Mouse (Mus musculus) liver, embryonic 12.5 days (tissue): ENCODE measurements around the gene Mrpl27. TPM values are rescaled to one million over a fixed set of nuclear protein-coding genes. Genes with fewer than 3 reads are reported as not detected.

Source experiments
- ATAC-seq: fragments of 200-750 bp; cut with Nextera tagmentation; 2 replicates; pipeline ENCODE4 v1.8.0; 2017; ENCODE audit warnings: moderate number of reproducible peaks, mild to moderate bottlenecking, moderate library complexity
- H3K27ac ChIP-seq: fragments of 300-500 bp; sonication (generic); 2 replicates; pipeline ENCODE4 v1.5.1; 2016; ENCODE audit warnings: mild to moderate bottlenecking
- H3K27me3 ChIP-seq: fragments of 300-500 bp; sonication (generic); replicated peaks from 2 replicates; pipeline ENCODE4 v1.6.1; 2016; ENCODE audit warnings: mild to moderate bottlenecking, moderate library complexity
- H3K36me3 ChIP-seq: fragments of 300-500 bp; sonication (generic); 2 replicates; pipeline ENCODE4 v1.6.1; 2016; ENCODE audit warnings: mild to moderate bottlenecking, moderate library complexity
- H3K4me1 ChIP-seq: fragments of 300-500 bp; sonication (generic); 2 replicates; pipeline ENCODE4 v1.6.1; 2016
- H3K4me2 ChIP-seq: fragments of 300-500 bp; sonication (generic); 2 replicates; pipeline ENCODE4 v1.6.1; 2016; ENCODE audit warnings: mild to moderate bottlenecking, moderate library complexity
- H3K4me3 ChIP-seq: fragments of 300-500 bp; sonication (generic); 2 replicates; pipeline ENCODE4 v1.5.1; 2016; ENCODE audit warnings: mild to moderate bottlenecking, moderate library complexity
- H3K9ac ChIP-seq: fragments of 300-500 bp; sonication (generic); 2 replicates; pipeline ENCODE4 v1.6.1; 2016; ENCODE audit warnings: mild to moderate bottlenecking, moderate library complexity
- H3K9me3 ChIP-seq: fragments of 300-500 bp; sonication (generic); replicated peaks from 2 replicates; pipeline ENCODE4 v1.6.1; 2016; ENCODE audit warnings: mild to moderate bottlenecking, moderate library complexity
- WGBS: fragments of 180-500 bp; shearing (Covaris S2); methylation state at CpG from one replicate; pipeline ENCODE4 v1.1.7; 2016; ENCODE audit not compliant: insufficient replicate concordance; 5-methylcytosine and 5-hydroxymethylcytosine counted together
- polyA plus RNA-seq: library from polyadenylated mRNA; unstranded; fragments of >200 nt; fragmentation: Nextera tagmentation; extraction: Ambion mirVana; gene quantifications from 2 replicates; pipeline ENCODE4 v1.2.1, GENCODE M21; 2016

The Mrpl27 gene
- polyA plus RNA-seq = 89.1 and 95.3 TPM in 2 replicates

GRCm38 (mm10) chr11:94653663-94654436, at the start of gene Mrpl27, which contains the start of gene Eme1:
Mrpl27 (plus strand) TSS chr11:94653767.
Eme1 (minus strand) TSS chr11:94653964.
- H3K27me3 ChIP-seq = no peaks in the 10 kb centered on the region

GRCm38 (mm10) chr11:94610744-94611740, 42.5 kb upstream of the Mrpl27 start:
- Histone ChIP-seq H3K36me3 (no peaks in the 10 kb centered on the region), H3K9ac (no peak overlapping the region), H3K4me3 (no peak overlapping the region), H3K9me3 (no peaks in the 10 kb centered on the region), H3K27ac (no peak overlapping the region), H3K27me3 (peaks cover 16% of the 10 kb centered on the region), H3K4me1 (no peaks in the 10 kb centered on the region), H3K4me2 (no peak overlapping the region)
- WGBS = 50% methylated on average over 4 of the region's 4 CpGs
- no peak for ATAC-seq

More at GRCm38 (mm10) chr11:94653663-94654436, at the start of gene Mrpl27, which contains the start of gene Eme1:
- peaks cover 58% of the 10 kb centered on the region for H3K36me3 ChIP-seq
- H3K9ac ChIP-seq = peak within 1 kb of the TSS; percentile 82
- peak; percentile 89 for ATAC-seq
- peaks cover 39% of the 10 kb centered on the region for H3K4me1 ChIP-seq
- H3K27ac ChIP-seq = peak within 1 kb of the TSS; percentile 90
- WGBS = 1% methylated on average over 32 of the region's 32 CpGs
- H3K9me3 ChIP-seq = no peaks in the 10 kb centered on the region
- H3K4me2 ChIP-seq = peak within 1 kb of the TSS; percentile 77
- H3K4me3 ChIP-seq = peak within 1 kb of the TSS; percentile 81

- Histone ChIP-seq H3K4me2 (no peak overlapping the region), H3K4me1 (no peaks in the 10 kb centered on the region), H3K36me3 (no peaks in the 10 kb centered on the region), H3K9ac (no peak overlapping the region), H3K27me3 (peaks cover 25% of the 10 kb centered on the region), H3K27ac (no peak overlapping the region), H3K4me3 (no peak overlapping the region), H3K9me3 (no peaks in the 10 kb centered on the region)
- no peak for ATAC-seq
- WGBS = 64% methylated on average over 4 of the region's 4 CpGs
Measured at GRCm38 (mm10) chr11:94614603-94615002, 39.0 kb upstream of the Mrpl27 start.

GRCm38 (mm10) chr11:94615494-94615893, 38.1 kb upstream of the Mrpl27 start:
- 18% methylated on average over 4 of the region's 4 CpGs for WGBS
- Histone ChIP-seq H3K4me2 (no peak overlapping the region), H3K4me1 (no peaks in the 10 kb centered on the region), H3K4me3 (no peak overlapping the region), H3K27ac (no peak overlapping the region), H3K9me3 (no peaks in the 10 kb centered on the region), H3K9ac (no peak overlapping the region), H3K36me3 (no peaks in the 10 kb centered on the region), H3K27me3 (peaks cover 25% of the 10 kb centered on the region)
- ATAC-seq = no peak

DNA sequence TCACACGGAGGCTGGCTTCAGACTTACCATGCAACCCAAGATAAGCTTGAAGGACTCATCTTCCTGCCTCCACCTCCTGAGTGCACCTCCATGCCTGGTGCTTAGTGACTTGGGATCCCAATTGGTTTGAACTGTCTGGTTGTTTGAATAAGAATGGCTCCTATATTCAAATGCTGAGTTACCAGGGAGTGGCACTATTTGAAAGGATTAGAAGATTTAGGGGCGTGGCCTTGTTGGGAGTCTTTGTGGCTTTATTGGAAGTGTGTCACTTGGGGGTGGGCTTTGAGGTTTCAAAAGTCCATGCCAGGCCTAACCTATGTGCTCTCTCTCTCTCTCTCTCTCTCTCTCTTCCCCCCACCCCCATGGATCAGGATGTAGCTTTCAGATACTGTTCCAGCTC, 35.9 kb upstream of the Mrpl27 start:
- H3K4me3 ChIP-seq = no peak overlapping the region
- H3K4me2 ChIP-seq = no peak overlapping the region

GRCm38 (mm10) chr11:94620766-94621457, 32.7 kb upstream of the Mrpl27 start:
- Histone ChIP-seq H3K9ac (no peak overlapping the region), H3K27me3 (0 out of 2 replicates have a peak, but pooled peaks cover 11% of the 10 kb centered on the region), H3K36me3 (no peaks in the 10 kb centered on the region), H3K4me1 (no peaks in the 10 kb centered on the region), H3K4me3 (no peak overlapping the region), H3K27ac (no peak overlapping the region), H3K9me3 (no peaks in the 10 kb centered on the region), H3K4me2 (no peak overlapping the region)
- WGBS = 44% methylated on average over 6 of the region's 6 CpGs
- no peak for ATAC-seq

More for the DNA sequence above, 35.9 kb upstream of the Mrpl27 start:
- H3K9ac ChIP-seq = no peak overlapping the region
- H3K27me3 ChIP-seq = peaks cover 25% of the 10 kb centered on the region
- ATAC-seq = no peak
- no peaks in the 10 kb centered on the region for H3K9me3 ChIP-seq
- H3K36me3 ChIP-seq = no peaks in the 10 kb centered on the region
- 73% methylated on average over 2 of the region's 2 CpGs for WGBS
- H3K4me1 ChIP-seq = no peaks in the 10 kb centered on the region
- no peak overlapping the region for H3K27ac ChIP-seq

- ATAC-seq = no peak
- Histone ChIP-seq H3K4me1 (no peaks in the 10 kb centered on the region), H3K9ac (no peak overlapping the region), H3K4me2 (no peak overlapping the region), H3K27ac (no peak overlapping the region), H3K27me3 (0 out of 2 replicates have a peak, but pooled peaks cover 5% of the 10 kb centered on the region), H3K9me3 (no peaks in the 10 kb centered on the region), H3K4me3 (no peak overlapping the region), H3K36me3 (no peaks in the 10 kb centered on the region)
Measured at GRCm38 (mm10) chr11:94621458-94621852, 32.1 kb upstream of the Mrpl27 start.

DNA sequence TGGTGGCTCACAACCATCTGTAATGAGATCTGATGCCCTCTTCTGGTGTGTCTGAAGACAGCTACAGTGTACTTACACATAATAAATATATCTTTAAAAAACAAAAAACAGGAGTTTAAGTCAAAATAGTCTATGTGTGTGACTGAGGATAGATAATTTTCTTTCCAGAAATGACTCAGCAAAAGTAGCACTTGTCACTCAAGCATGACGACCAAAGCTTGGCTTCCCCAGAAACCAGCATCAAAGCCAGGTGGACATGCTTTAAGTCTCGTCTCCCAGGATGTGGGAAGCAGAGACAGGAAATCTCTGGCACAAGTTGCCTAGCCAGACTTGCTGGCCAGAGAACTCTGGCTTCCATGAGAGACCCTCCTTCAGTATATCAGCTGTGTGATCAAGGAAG, 31.4 kb upstream of the Mrpl27 start:
- ATAC-seq = no peak
- H3K4me3 ChIP-seq = no peak overlapping the region
- no peaks in the 10 kb centered on the region for H3K4me1 ChIP-seq
- H3K36me3 ChIP-seq = no peaks in the 10 kb centered on the region
- no peak overlapping the region for H3K4me2 ChIP-seq
- 43% methylated on average over 2 of the region's 2 CpGs for WGBS
- no peaks in the 10 kb centered on the region for H3K9me3 ChIP-seq
- H3K27me3 ChIP-seq = no peaks in the 10 kb centered on the region
- no peak overlapping the region for H3K27ac ChIP-seq
- H3K9ac ChIP-seq = no peak overlapping the region

- Histone ChIP-seq H3K36me3 (peaks cover 31% of the 10 kb centered on the region), H3K4me3 (peak within 1 kb of the TSS; percentile 84), H3K9ac (peak within 1 kb of the TSS; percentile 87), H3K27ac (peak within 1 kb of the TSS; percentile 77), H3K9me3 (no peaks in the 10 kb centered on the region), H3K4me1 (peaks cover 19% of the 10 kb centered on the region), H3K27me3 (no peaks in the 10 kb centered on the region), H3K4me2 (peak within 1 kb of the TSS; percentile 80)
- WGBS = 3% methylated on average over 37 of the region's 41 CpGs
- ATAC-seq = peak; percentile 96
Measured at GRCm38 (mm10) chr11:94629199-94629883, 24.2 kb upstream of the Mrpl27 start, which contains the start of gene Lrrc59. Lrrc59 (plus strand) TSS chr11:94629767.

DNA sequence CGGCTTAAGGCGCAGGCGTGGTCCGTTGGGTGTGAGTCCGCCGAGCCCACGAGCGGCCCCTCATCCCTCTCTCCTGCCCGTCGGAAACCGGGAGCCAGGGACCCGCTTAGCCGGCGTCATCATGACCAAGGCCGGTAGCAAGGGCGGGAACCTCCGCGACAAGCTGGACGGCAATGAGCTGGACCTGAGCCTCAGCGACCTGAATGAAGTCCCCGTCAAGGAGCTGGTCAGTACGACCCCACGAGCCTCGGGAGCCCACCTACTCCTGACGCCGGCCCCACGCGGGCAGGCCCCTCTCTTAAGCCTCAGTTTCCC, 23.7 kb upstream of the Mrpl27 start:
- Histone ChIP-seq H3K27me3 (no peaks in the 10 kb centered on the region), H3K36me3 (peaks cover 36% of the 10 kb centered on the region), H3K27ac (peak overlapping the region; percentile 77), H3K9me3 (no peaks in the 10 kb centered on the region), H3K4me3 (peak overlapping the region; percentile 84), H3K9ac (peak overlapping the region; percentile 87), H3K4me1 (peaks cover 19% of the 10 kb centered on the region), H3K4me2 (peak overlapping the region; percentile 80)
- peak; percentile 75 for ATAC-seq
- under 1% methylated on average over 28 of the region's 28 CpGs for WGBS
